Mouse (Mus musculus) neural tube, embryonic 11.5 days (tissue): ENCODE measurements around the gene Tnfaip1. TPM values are rescaled to one million over a fixed set of nuclear protein-coding genes. Genes with fewer than 3 reads are reported as not detected.

Experiments used
- ATAC-seq: fragments of 200-750 bp; cut with Nextera tagmentation; 2 replicates; pipeline ENCODE4 v1.8.0; 2017; ENCODE audit warnings: moderate number of reproducible peaks, mild to moderate bottlenecking, moderate TSS enrichment, moderate library complexity; ENCODE audit not compliant: insufficient read depth, low FRiP score, low TSS enrichment
- DNase-seq: peaks from one replicate; pipeline ENCODE4 v3.0.0-alpha.2; 2015; ENCODE audit warnings: low spot score
- H3K27ac ChIP-seq: fragments of 300-500 bp; sonication (generic); 2 replicates; pipeline ENCODE4 v1.5.1; 2014; ENCODE audit warnings: low read depth, mild to moderate bottlenecking, low read length
- H3K27me3 ChIP-seq: fragments of 300-500 bp; sonication (generic); 2 replicates; pipeline ENCODE4 v1.6.1; 2014; ENCODE audit warnings: mild to moderate bottlenecking, low read length, mixed read lengths; ENCODE audit not compliant: control insufficient read depth, insufficient read depth
- H3K36me3 ChIP-seq: fragments of 300-500 bp; sonication (generic); 2 replicates; pipeline ENCODE4 v1.6.1; 2014; ENCODE audit warnings: mild to moderate bottlenecking, low read length, moderate library complexity, mixed read lengths; ENCODE audit not compliant: control insufficient read depth, insufficient read depth
- H3K4me1 ChIP-seq: fragments of 300-500 bp; sonication (generic); 2 replicates; pipeline ENCODE4 v1.6.1; 2014; ENCODE audit warnings: low read length, mixed read lengths; ENCODE audit not compliant: control insufficient read depth, insufficient read depth
- H3K4me2 ChIP-seq: fragments of 300-500 bp; sonication (generic); 2 replicates; pipeline ENCODE4 v1.6.1; 2014; ENCODE audit warnings: low read depth, mild to moderate bottlenecking, moderate library complexity
- H3K4me3 ChIP-seq: fragments of 300-500 bp; sonication (generic); 2 replicates; pipeline ENCODE4 v1.5.1; 2014; ENCODE audit warnings: low read depth, low read length
- H3K9ac ChIP-seq: fragments of 300-500 bp; sonication (generic); 2 replicates; pipeline ENCODE4 v1.6.1; 2014; ENCODE audit warnings: mild to moderate bottlenecking, low read length
- H3K9me3 ChIP-seq: fragments of 300-500 bp; sonication (generic); 2 replicates; pipeline ENCODE4 v1.6.1; 2016; ENCODE audit warnings: low read length; ENCODE audit not compliant: control insufficient read depth
- WGBS: fragments of 180-500 bp; shearing (Covaris S2); extraction: QIAGEN DNeasy Blood & Tissue Kit; methylation state at CpG from one replicate; pipeline ENCODE4 v1.1.7; 2014; 5-methylcytosine and 5-hydroxymethylcytosine counted together
- polyA plus RNA-seq: library from polyadenylated mRNA; unstranded; fragments of >200 nt; fragmentation: Nextera tagmentation; extraction: Ambion mirVana; gene quantifications from 2 replicates; pipeline ENCODE4 v1.2.1, GENCODE M21; 2014

Gene Tnfaip1
- polyA plus RNA-seq, 1 experiment from 2014 or later, result 71.2 TPM

DNA sequence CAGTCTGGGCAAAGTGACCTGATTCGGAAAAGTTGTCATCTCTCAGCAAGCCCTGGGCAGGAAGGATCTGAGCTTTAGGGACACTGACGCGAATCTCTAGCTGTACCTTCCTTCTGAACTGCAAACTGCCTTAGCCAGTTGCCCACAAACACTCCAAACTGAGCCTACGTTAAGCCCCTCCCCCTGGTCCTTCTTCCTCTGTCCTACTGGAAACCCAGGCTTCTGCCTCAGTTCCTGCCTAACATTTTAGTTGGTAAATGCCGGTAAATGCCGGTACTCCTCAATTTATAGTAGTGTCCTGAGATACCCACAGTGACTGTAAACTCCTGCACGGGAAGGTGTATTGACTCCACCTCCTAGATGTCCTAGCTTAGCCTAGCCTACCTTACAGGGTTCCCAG is 52.5 kb downstream of the Tnfaip1 start:
- WGBS, result 65% methylated on average over 7 of the region's 7 CpGs
- H3K27ac ChIP-seq, result no peak overlapping the region
- DNase-seq (no peak), ATAC-seq (no peak)
- no peak overlapping the region for H3K4me3 ChIP-seq
- H3K4me2 ChIP-seq, result no peak overlapping the region
- H3K4me1 ChIP-seq, result no peaks in the 10 kb centered on the region
- no peaks in the 10 kb centered on the region for H3K36me3 ChIP-seq
- no peaks in the 10 kb centered on the region for H3K9me3 ChIP-seq
- no peak overlapping the region for H3K9ac ChIP-seq
- peaks cover 18% of the 10 kb centered on the region for H3K27me3 ChIP-seq

DNA sequence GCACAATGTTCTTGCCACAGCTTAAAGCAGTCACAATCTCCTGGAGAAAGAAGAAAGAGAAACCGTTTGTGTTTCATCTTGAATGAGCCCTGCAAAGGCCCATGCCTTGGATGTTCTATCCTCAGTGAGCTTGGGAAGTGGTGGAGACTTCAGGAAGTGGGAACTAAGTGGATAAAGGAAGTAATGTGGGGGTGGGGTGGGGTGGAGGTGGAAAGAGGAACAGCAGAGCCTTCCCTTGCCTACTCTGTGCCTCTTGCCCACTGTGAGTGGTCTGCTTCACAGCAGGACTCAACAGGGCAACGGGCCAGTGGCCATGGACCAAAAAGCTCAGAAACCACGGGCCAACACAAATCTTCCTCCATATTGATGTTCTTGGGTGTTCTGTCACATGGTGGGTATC is 60.8 kb downstream of the Tnfaip1 start:
- H3K4me2 ChIP-seq, result no peak overlapping the region
- no peaks in the 10 kb centered on the region for H3K4me1 ChIP-seq
- H3K27ac ChIP-seq, result no peak overlapping the region
- no peak overlapping the region for H3K4me3 ChIP-seq
- H3K27me3 ChIP-seq, result no peaks in the 10 kb centered on the region
- H3K9ac ChIP-seq, result no peak overlapping the region
- DNase-seq, result no peak
- ATAC-seq, result no peak
- WGBS, result 86% methylated on average over 3 of the region's 3 CpGs
- no peaks in the 10 kb centered on the region for H3K9me3 ChIP-seq
- H3K36me3 ChIP-seq, result no peaks in the 10 kb centered on the region

Other genes with a start within 250 kb of the Tnfaip1 start
- 0.17 TPM in 1 of 2 replicates, not detected in the other for gene BC030499, start 245.5 kb downstream of the Tnfaip1 start, polyA plus RNA-seq
- gene Spag5, start 234.8 kb downstream of the Tnfaip1 start, polyA plus RNA-seq, result 48.0 and 52.7 TPM in 2 replicates
- 3.0 and 4.0 TPM in 2 replicates for gene Aldoc, start 213.4 kb downstream of the Tnfaip1 start, polyA plus RNA-seq
- 65.5 and 72.3 TPM in 2 replicates for gene Pigs, start 207.9 kb downstream of the Tnfaip1 start, polyA plus RNA-seq
- gene Unc119, start 192.8 kb downstream of the Tnfaip1 start, polyA plus RNA-seq, result 69.3 and 74.6 TPM in 2 replicates
- not detected in 2 replicates for gene Foxn1, start 149.8 kb downstream of the Tnfaip1 start, polyA plus RNA-seq
- not detected in 2 replicates for gene Slc13a2, start 114.1 kb downstream of the Tnfaip1 start, polyA plus RNA-seq
- 17.6 and 19.6 TPM in 2 replicates for gene Slc46a1, start 70.6 kb downstream of the Tnfaip1 start, polyA plus RNA-seq
- 17.4 and 21.8 TPM in 2 replicates for gene Sarm1, start 38.6 kb downstream of the Tnfaip1 start, polyA plus RNA-seq
- gene Vtn, start 37.2 kb downstream of the Tnfaip1 start, polyA plus RNA-seq, result 67.8 and 68.7 TPM in 2 replicates
- not detected in 2 replicates for gene Sebox, start 32.9 kb downstream of the Tnfaip1 start, polyA plus RNA-seq
- gene Tmem199, start 24.2 kb downstream of the Tnfaip1 start, polyA plus RNA-seq, result 81.8 and 87.3 TPM in 2 replicates
- 156 and 158 TPM in 2 replicates for gene Poldip2, start 24.1 kb downstream of the Tnfaip1 start, polyA plus RNA-seq
- 99.7 and 110 TPM in 2 replicates for gene Ift20, start within 50 bp of the Tnfaip1 start, polyA plus RNA-seq
- 69.3 and 75.1 TPM in 2 replicates for gene Tmem97, start 14.4 kb upstream of the Tnfaip1 start, polyA plus RNA-seq
- 25.3 and 26.9 TPM in 2 replicates for gene Nlk, start 161.0 kb upstream of the Tnfaip1 start, polyA plus RNA-seq
- gene Ccnq, start 215.4 kb upstream of the Tnfaip1 start, polyA plus RNA-seq, result 37.5 and 38.9 TPM in 2 replicates